Mouse (Mus musculus): ENCODE results near the gene Slc35f2. TPM values are rescaled to one million over a fixed set of nuclear protein-coding genes. Genes with fewer than 3 reads are reported as not detected.

The Slc35f2 gene
- polyA plus RNA-seq, 1 experiment from 2014 or later: 0.33 TPM

Other genes with a start within 250 kb of the Slc35f2 start
- gene Atm, start 234.8 kb upstream of the Slc35f2 start, polyA plus RNA-seq (2015; fragmentation: Nextera tagmentation; extraction: Ambion mirVana): 2.5 and 3.1 TPM in 2 replicates
- 6.9 and 7.5 TPM in 2 replicates for gene Npat, start 234.5 kb upstream of the Slc35f2 start, polyA plus RNA-seq (2015; fragmentation: Nextera tagmentation; extraction: Ambion mirVana)
- 107 and 123 TPM in 2 replicates for gene Acat1, start 161.2 kb upstream of the Slc35f2 start, polyA plus RNA-seq (2015; fragmentation: Nextera tagmentation; extraction: Ambion mirVana)
- gene Cul5, start 101.5 kb upstream of the Slc35f2 start, polyA plus RNA-seq (2015; fragmentation: Nextera tagmentation; extraction: Ambion mirVana): 10.0 and 11.6 TPM in 2 replicates
- 0.71 and 0.84 TPM in 2 replicates for gene Rab39, start 65.3 kb upstream of the Slc35f2 start, polyA plus RNA-seq (2015; fragmentation: Nextera tagmentation; extraction: Ambion mirVana)
- gene Sln, start 78.6 kb downstream of the Slc35f2 start, polyA plus RNA-seq (2015; fragmentation: Nextera tagmentation; extraction: Ambion mirVana): 6.8 and 12.8 TPM in 2 replicates
- gene Elmod1, start 203.8 kb downstream of the Slc35f2 start, polyA plus RNA-seq (2015; fragmentation: Nextera tagmentation; extraction: Ambion mirVana): not detected in 2 replicates

All from liver, embryonic 15.5 days (tissue).